Mouse (Mus musculus) left cerebral cortex, postnatal 10 days (tissue): ENCODE measurements around the gene Scaf8. TPM values are rescaled to one million over a fixed set of nuclear protein-coding genes. Genes with fewer than 3 reads are reported as not detected.
"Not testable (repeated sequence)": the region's sequence is repeated elsewhere in the genome, so short reads cannot be mapped to it uniquely, and the experiment has no call there.

Source experiments
- DNase-seq, 2 experiments: peaks; one replicate each; pipeline ENCODE4 v3.0.0; 2021 to 2022; ENCODE audit warnings: low spot score in 2 of 2, mixed read lengths in 1 of 2; ENCODE audit errors: extremely low spot score in 1 of 2
- intact Hi-C: fragments of 180-260 bp; cut with DNase I; formaldehyde crosslinking; loops from one replicate; pipeline ENCODE4 v1.15.1; 2025
- total RNA-seq, 2 experiments: library from RNA; stranded (reverse); gene quantifications; 2 replicates each; pipeline ENCODE4 v1.2.3; 2021

Scaf8 gene
- total RNA-seq, result 10 to 100 TPM; 59.9 TPM

DNA sequence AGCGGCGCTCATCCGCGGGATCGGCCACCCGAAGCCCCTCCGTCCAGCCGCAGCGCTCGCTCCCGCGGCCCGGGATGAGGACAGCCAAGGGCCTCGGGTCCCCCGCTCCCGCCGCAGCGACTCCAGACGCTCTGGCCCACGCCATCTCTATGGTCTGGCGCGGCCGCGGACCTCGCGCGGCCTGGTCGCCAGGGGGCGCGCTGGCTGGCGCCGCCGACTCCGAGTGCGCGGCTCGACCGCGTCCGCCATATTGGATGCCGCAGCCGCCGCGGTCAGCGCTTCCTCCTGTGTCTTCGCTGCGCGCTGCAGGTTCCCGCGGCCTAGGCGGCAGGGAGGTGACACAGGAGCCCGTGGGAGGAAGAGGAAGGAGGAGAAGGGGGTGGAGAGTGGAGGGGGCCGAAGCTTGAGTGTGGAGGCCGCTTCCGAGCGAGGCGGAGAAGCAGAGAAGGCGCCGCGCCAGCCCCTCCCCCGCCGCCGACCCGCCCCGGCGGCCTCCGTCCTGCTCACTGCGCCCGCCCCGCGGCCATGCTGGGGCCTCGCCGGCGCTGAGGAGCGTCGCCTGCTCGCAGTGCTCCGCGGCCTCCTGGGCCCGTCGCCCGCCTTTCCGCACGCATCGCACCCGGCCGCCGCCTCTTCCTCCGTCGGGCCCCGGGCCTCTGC is at the start of gene Scaf8:
Gene Scaf8, plus strand, starts transcription at position 253 of the 660 bp plus-strand sequence.
- peak; percentile 86 to 94 for DNase-seq
- intact Hi-C loops, result no loop called here

DNA sequence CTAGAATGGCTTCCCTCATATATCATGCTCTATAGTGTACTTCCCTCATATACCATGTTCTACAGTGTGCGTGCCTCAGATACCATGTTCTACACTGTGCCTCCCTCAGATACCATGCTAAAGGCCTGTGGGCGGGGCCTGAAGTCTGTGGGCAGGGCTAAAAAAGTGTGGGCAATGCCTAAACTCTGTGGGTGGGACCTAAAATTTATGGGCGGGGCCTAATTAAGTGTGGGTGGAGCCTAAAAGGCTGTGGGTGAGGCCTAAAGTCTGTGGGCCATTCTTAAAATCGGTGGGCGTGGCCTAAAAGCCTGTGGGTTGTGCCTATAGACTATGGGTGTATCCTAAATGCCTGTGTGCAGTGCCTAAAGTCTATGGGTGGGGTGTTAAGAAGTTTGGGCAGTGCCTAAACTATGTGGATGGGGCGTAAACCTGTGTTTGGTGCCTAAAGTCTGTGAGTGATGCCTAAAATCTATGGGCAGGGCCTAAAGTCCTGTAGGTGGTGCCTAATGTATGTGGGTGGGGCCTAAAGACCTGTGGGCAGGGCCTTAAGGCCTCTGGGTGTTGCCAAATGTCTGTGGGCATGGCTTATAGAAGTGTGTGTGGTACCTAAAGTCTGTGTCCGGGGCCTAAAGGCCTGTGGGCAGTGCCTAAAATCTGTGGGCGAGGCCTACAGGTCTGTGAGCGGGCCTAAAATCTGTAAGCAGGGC is 39.5 kb upstream of the Scaf8 start:
- intact Hi-C loops, result no loop called here

DNA sequence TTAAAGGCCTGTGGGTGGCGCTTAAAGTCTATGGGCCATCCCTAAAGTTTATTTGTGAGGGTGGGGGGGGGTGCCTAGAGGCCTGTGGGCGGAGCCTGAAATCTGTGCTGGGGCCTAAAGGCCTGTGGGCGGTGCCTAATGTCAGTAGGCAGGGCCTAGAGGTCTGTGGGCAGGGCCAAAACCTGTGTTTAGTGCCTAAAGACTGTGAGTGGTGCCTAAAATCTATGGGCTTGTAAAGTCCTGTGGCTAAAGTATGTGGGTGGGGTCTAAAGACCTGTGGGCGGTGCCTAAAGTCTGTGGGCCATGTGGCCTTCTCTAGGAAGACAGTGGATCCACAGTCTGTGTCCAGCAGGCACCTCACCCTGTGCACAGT is 38.9 kb upstream of the Scaf8 start:
- intact Hi-C loops, result no loop called here
- DNase-seq, result no peak

More for the DNA sequence above, 39.5 kb upstream of the Scaf8 start:
- peak in 1 of 2 experiments; percentile 45 for DNase-seq

DNA sequence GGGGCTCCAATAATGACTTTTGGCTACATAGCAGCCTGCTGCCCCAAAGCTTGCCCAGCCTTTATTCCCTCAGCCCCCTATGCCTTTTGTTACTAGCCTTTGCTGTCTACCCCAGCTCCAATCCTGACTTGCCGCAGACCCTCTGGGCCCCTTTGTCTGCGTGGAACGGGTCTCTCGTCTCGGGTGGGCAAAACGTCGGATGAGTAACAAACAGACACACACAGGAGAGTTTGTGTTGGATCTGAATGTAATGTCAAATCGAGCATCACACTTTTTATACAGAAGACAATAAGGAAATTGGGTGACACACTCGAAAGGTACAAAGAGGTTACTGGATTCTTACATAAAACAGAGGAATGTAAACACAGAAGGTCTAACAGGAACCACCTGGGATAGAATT is 36.8 kb upstream of the Scaf8 start:
- intact Hi-C loops, DNase-seq: not testable (repeated sequence)

DNA sequence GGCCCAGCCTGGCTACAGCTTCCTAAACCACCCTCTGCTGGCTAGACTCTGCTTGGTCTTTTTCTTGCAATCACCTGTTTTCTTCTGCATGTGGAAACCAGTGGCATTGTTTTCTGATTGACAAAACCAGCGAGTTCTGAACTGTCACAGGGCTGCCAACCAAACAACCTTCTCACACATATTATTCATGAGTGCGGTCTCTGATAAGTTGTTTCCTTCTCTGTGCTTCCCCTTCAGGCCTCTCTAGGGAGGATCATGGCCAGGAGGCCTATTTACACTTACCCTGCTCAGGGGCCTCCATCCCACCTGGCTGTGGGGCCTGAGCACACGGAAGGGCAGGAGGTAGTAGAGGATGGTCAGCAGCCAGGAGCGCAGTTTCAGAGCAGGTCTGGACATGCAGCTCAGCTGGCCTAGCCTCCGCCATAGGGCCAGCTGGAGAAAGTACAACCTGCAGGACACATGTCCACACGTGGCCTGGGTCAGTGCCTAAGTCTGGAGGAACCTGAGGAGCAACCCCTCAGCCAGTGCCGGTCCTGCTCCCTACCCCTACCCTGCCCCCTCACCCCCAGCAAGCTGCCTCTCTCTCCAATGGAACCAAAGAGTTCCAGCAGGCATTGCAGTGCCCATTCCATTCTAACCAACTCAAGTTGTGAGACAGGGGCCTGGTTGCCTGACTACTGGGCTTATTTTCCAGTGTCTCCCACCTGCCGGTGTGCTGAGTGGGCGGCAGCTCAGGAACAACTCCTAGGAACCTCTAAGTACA is 34.0 kb upstream of the Scaf8 start:
- intact Hi-C loops, result not testable (repeated sequence)
- peak in 1 of 2 experiments; percentile 41 for DNase-seq

DNA sequence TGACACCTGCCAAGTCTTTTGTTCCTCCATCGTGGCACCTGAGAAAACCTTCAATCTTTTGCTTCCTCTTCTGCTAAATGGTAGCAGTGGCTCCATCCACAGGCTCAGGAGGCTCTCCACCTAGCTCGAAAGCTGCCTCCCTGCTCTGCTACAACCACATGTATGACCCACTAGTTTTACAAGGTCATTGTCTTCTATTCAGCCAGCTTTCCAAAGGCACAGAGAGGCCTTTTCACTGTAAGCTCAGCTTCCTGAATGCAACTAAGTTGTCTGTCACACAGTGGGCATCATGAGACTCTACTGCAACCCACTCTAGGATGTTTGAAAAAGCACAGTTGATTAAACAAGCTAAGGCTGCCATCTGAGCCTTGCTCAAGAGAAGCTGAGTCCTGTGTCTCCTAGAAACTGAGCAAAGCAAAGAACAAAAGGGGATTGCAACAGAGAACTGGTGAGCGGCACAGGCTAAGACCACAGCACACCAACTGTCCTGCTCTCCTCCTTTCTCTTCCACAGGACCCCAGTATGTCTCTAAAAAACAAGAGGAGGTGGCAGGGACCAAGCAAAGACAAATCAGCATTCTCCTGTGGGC is 33.2 kb upstream of the Scaf8 start:
- peak; percentile 62 to 91 for DNase-seq
- intact Hi-C loops, result not testable (repeated sequence)

DNA sequence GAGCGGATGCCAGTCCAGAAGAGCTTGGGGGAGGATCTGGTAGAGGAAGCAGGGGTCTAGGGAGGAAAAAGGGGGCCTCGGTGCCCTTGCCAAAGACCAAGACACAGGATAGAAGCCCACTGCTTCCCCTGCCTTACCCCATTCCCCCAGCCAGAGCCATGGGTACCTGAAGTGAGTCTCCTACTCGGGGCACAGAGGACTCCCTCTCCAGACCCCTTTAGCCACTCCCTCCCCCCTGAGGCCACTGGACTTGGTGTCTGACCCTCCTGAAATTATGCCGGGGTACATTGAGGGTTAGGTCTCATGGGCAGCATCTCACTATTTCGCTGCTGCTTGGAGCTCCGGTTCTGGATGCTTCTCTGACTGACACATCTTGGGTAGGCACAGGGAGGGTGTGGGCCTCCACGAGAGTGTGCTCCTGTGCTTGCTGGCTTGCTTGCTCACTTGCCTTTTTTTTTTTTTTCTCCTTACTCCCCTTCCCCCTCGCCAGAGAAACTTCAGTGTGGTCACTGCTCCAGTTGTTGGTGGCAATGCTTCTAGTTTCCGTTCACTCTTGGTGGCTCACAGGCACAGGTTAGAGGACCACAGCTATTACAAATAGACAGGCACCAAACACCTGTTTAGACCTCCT is 32.5 kb upstream of the Scaf8 start:
- intact Hi-C loops, result not testable (repeated sequence)
- DNase-seq, result peak; percentile 55 to 65

DNA sequence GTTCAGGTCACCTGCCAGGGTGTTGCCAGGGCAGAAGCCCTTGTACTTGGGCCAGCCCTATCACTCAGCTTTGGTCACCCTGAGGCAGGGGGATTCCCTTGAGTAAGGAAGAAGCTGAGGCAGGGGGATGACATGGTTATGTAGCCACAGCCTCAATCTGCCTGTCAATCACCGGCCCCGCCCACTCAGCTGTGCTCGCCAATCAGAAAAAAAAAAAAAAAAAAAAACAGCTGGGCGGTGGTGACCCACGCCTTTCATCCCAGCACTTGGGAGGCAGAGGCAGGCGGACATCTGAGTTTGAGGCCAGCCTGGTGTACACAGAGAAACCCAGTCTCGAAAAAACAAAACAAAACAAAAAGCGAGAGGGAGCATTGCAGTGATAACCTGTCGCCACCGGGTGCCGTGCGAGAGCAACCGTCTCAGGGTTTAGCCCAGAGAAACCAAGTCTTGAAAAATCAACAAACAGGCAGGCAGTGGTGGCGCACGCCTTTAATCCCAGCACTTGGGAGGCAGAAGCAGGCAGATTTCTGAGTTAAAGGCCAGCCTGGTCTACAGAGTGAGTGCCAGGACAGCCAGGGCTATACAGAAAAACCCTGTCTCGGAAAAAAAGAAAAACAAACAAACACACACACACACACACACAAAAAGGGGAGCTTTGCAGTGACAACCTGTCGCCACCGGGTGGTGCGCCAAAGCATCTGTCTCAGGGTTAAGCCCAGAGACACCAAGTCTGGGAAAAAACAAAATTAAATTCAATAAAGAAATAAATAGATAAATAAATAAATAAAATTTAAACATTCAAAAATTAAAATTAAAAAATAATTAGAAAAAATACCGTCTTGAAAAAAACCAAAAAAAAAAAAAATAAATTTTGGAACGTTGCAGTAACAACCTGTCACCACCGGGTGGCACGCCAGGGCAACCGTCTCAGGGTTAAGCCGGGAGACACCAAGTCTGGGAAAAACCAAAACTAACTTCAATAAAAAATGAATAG is 31.7 kb upstream of the Scaf8 start:
- peak; percentile 52 to 64 for DNase-seq
- intact Hi-C loops, result not testable (repeated sequence)

DNA sequence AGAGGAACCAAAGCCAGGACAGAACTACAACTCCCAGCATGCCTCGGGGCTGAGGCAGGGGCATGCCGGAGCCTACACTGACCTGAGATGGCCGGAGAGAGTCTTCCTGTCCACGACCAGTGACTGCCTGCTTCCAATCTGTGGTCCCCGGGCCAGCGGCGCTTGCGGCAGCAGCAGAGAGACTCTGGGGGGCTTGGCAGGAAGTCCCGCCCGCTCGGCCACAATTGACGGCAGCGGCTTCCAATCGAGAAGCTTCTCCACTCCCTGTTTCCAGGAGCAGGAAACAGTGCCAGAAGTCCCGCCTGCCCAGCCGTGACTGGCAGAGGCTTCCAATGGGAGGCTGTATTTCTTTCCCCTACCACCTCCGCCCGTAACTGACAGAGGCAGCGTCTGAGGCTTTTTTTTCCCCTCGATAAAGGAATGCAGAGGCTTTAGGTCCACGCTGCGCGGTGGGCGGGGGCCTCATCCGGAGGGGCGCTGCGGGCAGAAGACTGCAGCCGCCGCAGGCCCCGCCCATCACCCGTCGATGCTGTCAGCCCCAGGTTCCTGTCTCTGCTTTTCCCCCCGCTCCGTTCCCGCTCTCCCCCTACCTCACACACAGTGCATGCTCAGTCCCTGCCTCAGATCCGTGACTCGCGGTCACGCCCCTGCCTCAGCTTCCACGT is 30.8 kb upstream of the Scaf8 start:
- intact Hi-C loops, result no loop called here

DNA sequence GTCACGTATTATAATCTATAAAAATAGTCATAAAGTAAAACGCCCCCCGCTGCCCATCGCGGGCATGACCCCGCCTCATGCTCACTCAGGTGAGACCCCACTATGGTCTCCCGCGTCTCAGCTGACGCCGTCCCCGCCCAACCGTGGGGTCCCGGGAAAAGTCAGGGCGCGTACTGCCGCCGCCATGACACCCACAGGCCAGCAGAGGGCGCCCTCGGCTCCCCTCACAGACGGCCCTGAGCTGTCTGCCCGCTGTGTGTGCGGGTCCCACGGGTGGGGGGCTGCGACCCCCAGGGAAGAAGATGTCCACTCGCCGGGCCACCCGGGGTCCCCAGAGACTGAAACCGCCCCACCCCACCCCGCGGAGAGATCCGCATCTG is 30.2 kb upstream of the Scaf8 start:
- intact Hi-C loops, result no loop called here
- DNase-seq, result peak; percentile 77 to 88

More for the DNA sequence above, 30.8 kb upstream of the Scaf8 start:
- DNase-seq, result peak; percentile 90 to 95

DNA sequence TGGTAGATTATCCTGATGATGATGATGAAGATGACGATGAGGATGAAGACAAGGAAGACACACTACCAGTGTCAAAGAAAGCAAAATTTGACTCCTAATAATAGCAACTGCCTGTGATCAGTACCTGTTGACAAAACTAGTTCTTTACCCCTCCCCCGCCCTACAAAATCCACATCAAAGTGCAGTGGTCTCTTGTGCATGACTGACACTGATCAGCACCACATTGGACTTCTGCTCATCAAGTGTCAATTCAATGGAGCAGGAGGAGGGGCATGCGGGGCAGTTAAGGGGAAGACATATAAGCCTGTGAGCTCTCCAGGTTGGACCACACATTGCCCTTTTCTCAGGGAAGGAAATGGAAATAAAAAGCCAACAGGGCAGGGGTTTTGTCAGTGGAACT is 29.6 kb upstream of the Scaf8 start:
- intact Hi-C loops, result no loop called here
- DNase-seq, result no peak

DNA sequence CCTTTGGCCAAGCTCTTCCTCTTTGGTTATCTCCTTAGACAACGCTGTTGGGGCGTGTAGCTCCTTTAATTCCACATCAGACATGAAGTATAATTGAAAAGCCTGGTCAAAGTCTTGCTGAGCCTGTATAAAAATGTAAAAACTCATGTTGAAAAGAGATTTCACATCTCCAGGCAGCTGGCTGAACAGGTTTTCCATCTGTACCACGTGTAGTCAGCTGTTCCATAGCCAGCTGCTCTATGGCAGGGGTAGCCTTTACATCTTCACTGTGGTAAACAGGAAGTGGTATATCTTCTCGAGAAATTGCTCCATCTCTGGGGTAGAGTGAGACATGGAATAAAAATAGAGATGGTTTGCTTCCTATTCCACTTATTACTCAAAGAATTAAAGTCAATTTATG is 22.1 kb upstream of the Scaf8 start:
- intact Hi-C loops, result no loop called here
- DNase-seq, result no peak

DNA sequence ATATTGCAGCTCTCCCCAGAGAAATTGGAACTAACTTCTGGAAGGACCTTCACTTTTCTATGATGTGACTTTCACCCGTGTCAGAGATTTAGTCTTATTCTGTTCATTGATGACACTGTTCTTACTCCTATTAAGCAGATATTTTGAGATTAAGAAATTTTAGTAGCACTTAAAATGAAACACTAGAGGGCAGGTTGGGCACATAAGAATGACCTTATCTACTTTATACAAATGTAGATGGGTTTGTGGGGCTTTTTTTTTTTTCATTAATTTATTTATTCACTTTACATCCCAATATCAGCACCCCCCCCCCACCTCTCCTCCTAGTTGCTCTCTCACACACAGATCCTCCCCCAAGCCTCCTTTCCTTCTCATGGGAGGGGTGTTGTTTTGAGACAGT is 15.5 kb upstream of the Scaf8 start:
- DNase-seq, intact Hi-C loops: not testable (repeated sequence)

DNA sequence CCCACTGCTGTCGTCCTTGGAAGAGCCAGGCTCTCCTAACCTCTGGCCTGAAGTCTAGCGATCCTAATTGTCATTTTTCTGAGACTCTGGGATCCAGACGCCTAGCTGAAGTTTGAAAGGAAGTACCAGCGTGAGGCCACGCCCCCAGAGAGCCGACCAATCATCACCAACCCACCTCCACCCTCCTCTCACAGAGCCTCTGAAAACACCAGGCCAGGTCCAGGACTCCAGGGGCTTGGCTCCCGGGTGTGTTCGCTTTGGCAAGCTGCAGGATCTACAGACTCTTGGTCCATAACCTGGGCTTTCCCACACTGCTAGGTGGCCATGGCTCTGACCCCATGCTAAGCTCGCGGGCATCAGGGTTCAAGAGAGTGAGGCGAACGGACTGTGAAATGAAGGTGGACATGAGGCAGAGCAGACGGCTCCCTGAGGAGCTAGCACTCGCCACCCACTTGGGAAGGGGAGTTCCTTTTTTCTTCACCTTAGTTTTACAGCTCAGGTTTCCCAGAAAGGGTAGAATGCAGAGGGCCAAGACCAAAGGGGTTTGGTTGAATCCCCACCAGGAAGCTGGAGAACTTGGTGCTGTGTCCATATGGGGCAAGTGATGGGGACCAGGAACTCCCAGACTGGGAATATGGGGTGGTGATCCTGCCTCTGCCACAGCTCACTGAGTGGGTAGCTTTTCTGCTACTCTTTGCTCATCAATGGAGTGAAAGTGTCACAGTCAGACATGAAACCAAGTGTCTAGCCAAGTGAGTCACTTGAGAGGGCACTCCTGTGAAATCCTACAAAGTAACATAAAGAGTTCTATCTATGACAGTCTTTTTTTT is 12.2 kb upstream of the Scaf8 start:
- intact Hi-C loops, result loop anchor here (5.0 to 10.0 kb wide), 2 partner anchors 120 to 342 kb away; no protein-coding TSS in a partner anchor
- DNase-seq, result peak in 1 of 2 experiments; percentile 77

DNA sequence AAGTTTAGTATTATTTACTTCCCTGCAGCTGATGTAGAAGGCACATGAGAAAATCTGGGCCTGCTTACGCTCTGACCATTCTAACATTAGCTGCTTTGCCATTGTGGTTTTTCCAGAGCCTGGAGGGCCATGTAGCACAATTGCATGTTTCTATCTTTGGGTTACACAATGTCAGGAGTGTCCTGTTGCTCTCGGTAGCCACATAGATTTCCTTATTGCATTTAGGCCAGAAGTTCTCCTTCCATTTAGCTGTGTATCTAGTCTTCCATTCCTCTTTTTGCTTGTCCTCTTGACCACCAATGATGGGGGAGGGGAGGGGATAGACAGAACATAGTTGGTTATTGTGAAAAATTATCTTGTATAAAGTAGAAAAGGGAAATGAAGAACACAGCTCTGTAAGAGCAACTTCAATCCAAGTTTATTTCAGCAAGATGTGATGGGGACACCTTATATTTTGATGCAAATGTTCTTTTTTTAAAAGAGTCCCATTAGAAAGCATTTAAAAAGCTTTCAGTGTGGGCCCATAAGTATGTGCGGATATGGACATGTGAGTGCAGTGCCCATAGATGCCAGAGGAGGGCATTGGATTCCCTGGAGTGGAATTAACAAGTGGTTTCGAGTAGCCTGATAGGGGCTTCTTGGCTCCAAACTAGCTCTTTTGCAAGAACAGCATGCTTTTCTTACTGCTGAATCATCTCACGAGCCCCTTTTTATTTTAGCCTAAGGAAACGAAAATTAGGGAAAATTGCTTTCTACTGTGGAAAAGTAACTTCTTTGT is 10.4 kb upstream of the Scaf8 start:
- intact Hi-C loops, result loop anchor here (5.0 to 10.0 kb wide), 2 partner anchors 118 to 340 kb away; no protein-coding TSS in a partner anchor
- DNase-seq, result no peak

DNA sequence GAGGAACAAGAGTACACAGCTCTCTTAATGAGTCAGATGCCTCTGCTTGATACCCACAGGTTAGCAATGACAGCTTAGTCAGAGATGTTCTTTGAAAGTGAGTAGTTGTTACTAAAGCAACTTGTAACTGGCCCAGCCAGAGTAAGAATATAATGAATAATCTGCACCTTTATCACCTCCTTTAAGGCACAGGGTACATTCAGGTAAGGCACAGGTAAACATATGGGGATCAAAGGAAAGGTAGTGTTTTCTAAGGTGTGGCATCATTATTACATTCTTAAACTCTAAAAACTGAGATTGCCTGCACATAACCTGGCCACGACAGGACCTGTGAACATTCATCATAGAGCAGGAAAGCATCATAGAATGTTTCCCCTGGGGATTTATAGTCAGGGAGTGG is 9.8 kb upstream of the Scaf8 start:
- intact Hi-C loops, result loop anchor here (10.0 kb wide), 1 partner anchor 340 kb away; no protein-coding TSS in a partner anchor
- DNase-seq, result no peak
